Mouse (Mus musculus): ENCODE results near the gene Plcxd2. TPM values are rescaled to one million over a fixed set of nuclear protein-coding genes. Genes with fewer than 3 reads are reported as not detected.

The Plcxd2 gene
- polyA plus RNA-seq, 1 experiment from 2014 or later, result 1.2 TPM

DNA sequence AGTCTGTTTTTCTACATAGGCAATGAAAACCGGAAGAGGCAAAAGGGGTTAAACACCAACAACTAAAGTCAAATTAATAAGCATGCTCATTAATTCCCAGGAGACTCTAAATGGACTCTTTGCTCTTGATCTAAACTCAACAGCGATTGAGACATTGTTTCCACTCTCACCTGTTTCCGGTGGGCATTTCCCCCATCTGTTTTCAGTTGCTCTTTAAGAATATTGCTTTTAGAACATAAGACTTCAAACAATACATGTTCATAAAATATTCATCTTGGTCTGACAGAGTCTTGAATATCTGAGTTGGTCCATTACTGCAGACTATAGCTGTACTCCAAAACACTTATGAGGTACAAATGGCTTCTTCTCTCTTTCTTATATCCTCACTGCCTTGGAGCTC is 9.0 kb downstream of the Plcxd2 start:
- Histone ChIP-seq H3K27me3 (ENCODE audit: control insufficient read depth, insufficient read depth, low read length) (no peaks in the 10 kb centered on the region), H3K4me1 (ENCODE audit: control insufficient read depth, insufficient read depth, low read length) (no peaks in the 10 kb centered on the region), H3K4me2 (replicated peaks; ENCODE audit: low read depth, low read length) (no peak overlapping the region), H3K9me3 (ENCODE audit: control insufficient read depth, low read depth, low read length) (no peaks in the 10 kb centered on the region), H3K27ac (ENCODE audit: low read length) (no peak overlapping the region), H3K36me3 (ENCODE audit: control insufficient read depth, insufficient read depth, low read length) (no peaks in the 10 kb centered on the region), H3K4me3 (ENCODE audit: low read depth, low read length) (no peak overlapping the region), H3K9ac (replicated peaks; ENCODE audit: low read depth, low read length) (no peak overlapping the region)
- no peak for ATAC-seq (ENCODE audit: insufficient number of reproducible peaks, insufficient read depth, low FRiP score, low read depth)
- 84% methylated on average over 3 of the region's 3 CpGs for WGBS

DNA sequence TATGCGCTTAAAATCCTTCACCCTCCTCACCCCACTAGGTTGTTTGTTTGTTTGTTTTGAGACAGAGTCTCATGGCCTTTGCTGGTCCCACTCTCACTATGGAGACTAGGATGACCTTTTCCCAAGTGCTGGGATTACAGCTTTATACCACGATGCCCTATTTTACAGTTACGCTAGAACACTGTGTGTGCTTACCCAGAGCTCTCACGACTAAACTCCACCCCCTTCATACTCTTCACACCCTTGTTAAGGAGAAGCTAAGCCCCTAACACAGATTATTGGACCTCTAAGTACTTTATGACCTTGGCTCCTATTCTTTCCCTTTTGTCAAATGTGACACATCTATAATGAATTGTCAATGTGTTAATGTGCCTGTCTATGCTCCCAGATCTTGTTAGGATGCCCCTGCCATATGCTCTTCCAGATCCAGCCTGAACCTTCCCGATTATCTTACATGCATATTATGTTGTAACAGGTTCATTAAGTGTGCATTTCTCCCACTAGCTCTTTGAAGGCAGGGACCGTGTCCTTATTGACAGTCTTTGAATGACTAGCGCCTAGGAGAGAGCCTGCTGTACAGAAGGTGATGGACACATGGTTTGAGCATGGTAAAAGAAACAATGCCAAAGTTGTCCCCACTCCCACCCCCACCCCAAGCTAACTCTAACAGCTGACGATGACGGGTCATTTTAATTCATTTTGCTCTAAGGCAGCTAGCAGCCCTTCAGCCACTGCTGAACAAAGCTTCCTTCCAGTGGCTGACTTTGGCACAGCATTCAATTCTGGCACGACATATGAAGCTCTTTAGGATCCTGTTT is 10.4 kb downstream of the Plcxd2 start:
- H3K4me1 ChIP-seq (ENCODE audit: control insufficient read depth, insufficient read depth, low read length), result no peaks in the 10 kb centered on the region
- ATAC-seq (ENCODE audit: insufficient number of reproducible peaks, insufficient read depth, low FRiP score, low read depth), result no peak
- WGBS, result 76% methylated on average over 10 of the region's 10 CpGs

DNA sequence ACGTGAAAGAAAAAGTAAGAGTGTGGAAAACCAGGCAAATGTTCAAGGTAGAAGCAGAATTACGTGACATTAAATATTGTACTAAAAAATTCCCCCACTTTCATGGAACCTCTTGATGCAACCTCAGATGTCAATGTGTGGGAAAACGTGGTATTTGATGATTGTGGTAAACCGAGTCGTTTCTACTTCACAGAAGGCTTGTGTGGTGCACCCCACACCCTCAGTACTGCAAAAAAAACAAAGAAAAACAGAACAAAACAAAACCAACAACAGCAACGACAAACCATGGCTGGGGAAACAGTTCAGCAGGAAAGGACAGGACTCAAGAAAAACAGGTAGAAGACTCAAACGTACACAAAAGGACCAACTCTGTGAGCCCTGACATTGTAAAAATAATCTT is 11.8 kb downstream of the Plcxd2 start:
- no peak overlapping the region for H3K27ac ChIP-seq (ENCODE audit: low read length)
- no peak overlapping the region for H3K9ac ChIP-seq (replicated peaks; ENCODE audit: low read depth, low read length)
- ATAC-seq (ENCODE audit: insufficient number of reproducible peaks, insufficient read depth, low FRiP score, low read depth), result no peak
- H3K27me3 ChIP-seq (ENCODE audit: control insufficient read depth, insufficient read depth, low read length), result no peaks in the 10 kb centered on the region
- H3K4me1 ChIP-seq (ENCODE audit: control insufficient read depth, insufficient read depth, low read length), result no peaks in the 10 kb centered on the region
- 76% methylated on average over 7 of the region's 7 CpGs for WGBS
- H3K36me3 ChIP-seq (ENCODE audit: control insufficient read depth, insufficient read depth, low read length), result no peaks in the 10 kb centered on the region
- no peak overlapping the region for H3K4me3 ChIP-seq (ENCODE audit: low read depth, low read length)
- no peak overlapping the region for H3K4me2 ChIP-seq (replicated peaks; ENCODE audit: low read depth, low read length)
- H3K9me3 ChIP-seq (ENCODE audit: control insufficient read depth, low read depth, low read length), result no peaks in the 10 kb centered on the region

More for the DNA sequence above, 10.4 kb downstream of the Plcxd2 start:
- no peaks in the 10 kb centered on the region for H3K9me3 ChIP-seq (ENCODE audit: control insufficient read depth, low read depth, low read length)
- no peak overlapping the region for H3K9ac ChIP-seq (replicated peaks; ENCODE audit: low read depth, low read length)
- no peak overlapping the region for H3K4me3 ChIP-seq (ENCODE audit: low read depth, low read length)
- H3K27ac ChIP-seq (ENCODE audit: low read length), result no peak overlapping the region
- H3K27me3 ChIP-seq (ENCODE audit: control insufficient read depth, insufficient read depth, low read length), result no peaks in the 10 kb centered on the region
- H3K4me2 ChIP-seq (replicated peaks; ENCODE audit: low read depth, low read length), result no peak overlapping the region
- H3K36me3 ChIP-seq (ENCODE audit: control insufficient read depth, insufficient read depth, low read length), result no peaks in the 10 kb centered on the region

DNA sequence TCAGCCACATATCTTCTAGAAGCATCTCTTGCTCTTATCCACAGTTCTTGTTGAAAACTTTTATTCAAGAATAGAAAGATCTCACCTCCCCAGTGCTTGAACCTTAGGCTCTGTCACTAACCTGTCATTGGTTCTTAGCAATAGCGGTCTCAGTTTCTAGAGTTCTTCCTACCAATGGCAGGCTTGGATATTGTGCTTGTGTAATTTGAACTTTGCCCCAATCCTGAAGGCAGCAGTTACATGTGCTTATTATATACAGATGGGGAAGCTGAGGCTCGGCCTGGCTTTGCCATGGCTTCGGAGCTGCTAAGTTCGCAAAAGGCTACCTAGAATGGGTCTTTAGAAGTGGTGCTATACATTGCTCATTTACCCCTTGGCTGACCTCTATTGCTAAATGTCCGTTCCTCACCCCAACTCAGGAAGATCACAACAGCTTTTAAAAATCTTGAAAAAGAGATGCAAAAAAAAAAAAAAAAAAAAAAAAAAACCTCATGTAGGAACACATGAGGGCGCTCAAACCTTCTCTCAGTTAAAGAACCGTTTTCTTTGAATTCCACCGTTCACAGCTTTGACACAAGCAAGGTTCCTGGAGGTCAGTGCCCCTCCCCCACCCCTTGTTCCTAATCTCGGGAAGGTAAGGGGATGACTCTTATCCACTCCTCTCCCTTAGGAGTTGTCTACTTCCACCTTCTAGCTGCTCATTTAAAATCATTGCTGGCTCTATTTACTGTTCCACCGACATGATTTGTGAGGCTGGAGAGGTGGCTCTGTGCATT is 18.9 kb downstream of the Plcxd2 start:
- no peak overlapping the region for H3K4me3 ChIP-seq (ENCODE audit: low read depth, low read length)
- H3K27me3 ChIP-seq (ENCODE audit: control insufficient read depth, insufficient read depth, low read length), result no peaks in the 10 kb centered on the region
- 47% methylated on average over 10 of the region's 10 CpGs for WGBS
- no peaks in the 10 kb centered on the region for H3K36me3 ChIP-seq (ENCODE audit: control insufficient read depth, insufficient read depth, low read length)
- H3K27ac ChIP-seq (ENCODE audit: low read length), result no peak overlapping the region
- no peak for ATAC-seq (ENCODE audit: insufficient number of reproducible peaks, insufficient read depth, low FRiP score, low read depth)
- H3K9me3 ChIP-seq (ENCODE audit: control insufficient read depth, low read depth, low read length), result no peaks in the 10 kb centered on the region
- no peaks in the 10 kb centered on the region for H3K4me1 ChIP-seq (ENCODE audit: control insufficient read depth, insufficient read depth, low read length)
- H3K9ac ChIP-seq (replicated peaks; ENCODE audit: low read depth, low read length), result no peak overlapping the region
- H3K4me2 ChIP-seq (replicated peaks; ENCODE audit: low read depth, low read length), result no peak overlapping the region

DNA sequence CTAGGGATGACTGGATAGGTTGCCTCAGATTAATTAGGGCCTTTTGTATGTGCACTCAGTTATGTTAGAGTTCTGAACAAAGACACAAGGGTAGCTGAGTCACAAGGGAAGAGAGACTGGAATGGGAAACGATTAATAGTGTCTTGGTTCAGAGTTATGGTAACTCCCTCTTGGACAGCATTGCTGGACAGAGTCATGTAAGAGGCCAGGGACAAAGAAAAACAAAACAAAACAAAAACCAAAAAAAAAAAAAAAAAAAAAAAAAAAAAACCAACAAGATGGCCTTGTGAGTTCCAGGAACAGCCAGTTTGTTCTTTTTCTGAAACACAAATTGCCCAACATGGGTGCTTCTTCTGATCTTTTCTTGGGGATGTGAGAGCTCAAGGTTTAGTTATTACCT is 23.8 kb downstream of the Plcxd2 start:
- H3K4me1 ChIP-seq (ENCODE audit: control insufficient read depth, insufficient read depth, low read length), result no peaks in the 10 kb centered on the region
- no peak for ATAC-seq (ENCODE audit: insufficient number of reproducible peaks, insufficient read depth, low FRiP score, low read depth)
- no peak overlapping the region for H3K9ac ChIP-seq (replicated peaks; ENCODE audit: low read depth, low read length)
- no peaks in the 10 kb centered on the region for H3K27me3 ChIP-seq (ENCODE audit: control insufficient read depth, insufficient read depth, low read length)
- 81% methylated on average over 1 of the region's 1 CpGs for WGBS
- no peak overlapping the region for H3K27ac ChIP-seq (ENCODE audit: low read length)
- no peak overlapping the region for H3K4me3 ChIP-seq (ENCODE audit: low read depth, low read length)
- H3K4me2 ChIP-seq (replicated peaks; ENCODE audit: low read depth, low read length), result no peak overlapping the region
- H3K36me3 ChIP-seq (ENCODE audit: control insufficient read depth, insufficient read depth, low read length), result no peaks in the 10 kb centered on the region
- no peaks in the 10 kb centered on the region for H3K9me3 ChIP-seq (ENCODE audit: control insufficient read depth, low read depth, low read length)

DNA sequence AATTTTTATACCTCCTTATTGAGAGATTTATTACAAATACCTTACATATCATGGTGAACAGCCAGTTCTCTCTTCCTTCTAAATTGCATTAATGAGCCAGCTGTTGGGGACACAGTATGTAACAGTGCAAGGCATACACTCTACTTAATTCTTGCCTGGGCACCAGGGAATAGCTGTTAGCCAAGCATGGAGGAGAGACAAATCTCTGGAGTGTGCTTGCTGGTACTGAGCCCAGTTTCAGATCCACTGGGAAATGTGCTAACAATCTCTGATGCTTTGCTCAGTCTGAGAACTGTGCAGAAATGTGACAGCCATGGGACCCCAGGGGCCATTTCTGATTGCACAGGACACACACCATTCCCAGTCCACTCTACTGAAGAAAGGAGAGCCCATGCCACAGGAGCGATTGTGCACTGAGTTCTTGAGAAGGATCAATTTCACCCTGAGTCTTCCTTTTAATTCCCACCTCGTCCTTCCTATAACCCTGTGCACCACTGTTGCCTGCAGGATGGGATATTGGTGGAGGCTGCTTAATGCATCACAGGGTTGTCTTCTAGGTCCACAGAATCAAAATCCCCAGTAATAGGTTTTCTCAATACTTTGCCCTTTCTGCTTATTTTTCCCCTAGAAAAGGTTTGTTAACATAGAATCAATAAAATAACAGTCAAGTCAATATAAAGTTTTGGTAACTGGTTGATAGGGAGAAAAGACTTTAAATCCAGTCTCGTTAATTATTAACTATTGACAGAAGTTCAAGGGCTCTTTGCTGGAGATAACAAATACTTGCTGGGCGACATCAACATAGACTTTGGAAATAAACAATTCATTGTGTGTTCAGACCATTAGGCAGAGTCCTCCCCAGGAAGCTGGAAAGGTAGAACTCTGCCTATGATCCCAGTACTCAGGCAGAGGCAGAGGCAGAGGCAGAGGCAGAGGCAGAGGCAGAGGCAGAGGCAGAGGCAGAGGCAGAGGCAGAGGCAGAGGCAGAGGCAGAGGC is 25.1 kb downstream of the Plcxd2 start:
- H3K36me3 ChIP-seq (ENCODE audit: control insufficient read depth, insufficient read depth, low read length), result no peaks in the 10 kb centered on the region
- H3K27ac ChIP-seq (ENCODE audit: low read length), result no peak overlapping the region
- H3K4me3 ChIP-seq (ENCODE audit: low read depth, low read length), result no peak overlapping the region
- no peak overlapping the region for H3K9ac ChIP-seq (replicated peaks; ENCODE audit: low read depth, low read length)
- ATAC-seq (ENCODE audit: insufficient number of reproducible peaks, insufficient read depth, low FRiP score, low read depth), result no peak
- H3K27me3 ChIP-seq (ENCODE audit: control insufficient read depth, insufficient read depth, low read length), result no peaks in the 10 kb centered on the region
- no peaks in the 10 kb centered on the region for H3K9me3 ChIP-seq (ENCODE audit: control insufficient read depth, low read depth, low read length)
- H3K4me1 ChIP-seq (ENCODE audit: control insufficient read depth, insufficient read depth, low read length), result no peaks in the 10 kb centered on the region
- H3K4me2 ChIP-seq (replicated peaks; ENCODE audit: low read depth, low read length), result no peak overlapping the region
- 63% methylated on average over 4 of the region's 4 CpGs for WGBS

DNA sequence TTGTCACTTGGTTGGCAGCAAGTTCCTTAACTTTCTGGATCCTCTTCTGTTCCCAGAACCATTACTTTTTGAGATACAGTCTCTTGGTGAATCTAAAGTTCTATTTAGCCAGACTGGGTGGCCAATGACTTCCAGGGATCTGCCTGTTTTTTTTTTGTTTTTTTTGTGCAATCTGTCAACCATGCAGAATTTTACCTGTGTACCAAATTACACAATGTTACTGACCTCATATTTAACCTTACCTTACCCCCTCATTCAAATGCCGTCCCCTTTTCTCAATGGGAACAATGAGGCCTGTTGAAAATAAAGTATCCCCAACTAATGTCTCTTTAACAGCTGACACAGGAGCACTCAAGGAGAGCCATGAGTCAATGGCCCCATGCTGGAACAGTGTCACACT is 33.8 kb downstream of the Plcxd2 start:
- Histone ChIP-seq H3K4me2 (replicated peaks; ENCODE audit: low read depth, low read length) (no peak overlapping the region), H3K4me1 (ENCODE audit: control insufficient read depth, insufficient read depth, low read length) (no peaks in the 10 kb centered on the region), H3K9me3 (ENCODE audit: control insufficient read depth, low read depth, low read length) (no peaks in the 10 kb centered on the region), H3K27me3 (ENCODE audit: control insufficient read depth, insufficient read depth, low read length) (no peaks in the 10 kb centered on the region), H3K27ac (ENCODE audit: low read length) (no peak overlapping the region), H3K4me3 (ENCODE audit: low read depth, low read length) (no peak overlapping the region), H3K9ac (replicated peaks; ENCODE audit: low read depth, low read length) (no peak overlapping the region), H3K36me3 (ENCODE audit: control insufficient read depth, insufficient read depth, low read length) (no peaks in the 10 kb centered on the region)
- no peak for ATAC-seq (ENCODE audit: insufficient number of reproducible peaks, insufficient read depth, low FRiP score, low read depth)
- WGBS, result 97% methylated on average over 1 of the region's 1 CpGs
